Mouse (Mus musculus): Measurements from ENCODE around the gene Insyn1. TPM values are rescaled to one million over a fixed set of nuclear protein-coding genes. Genes with fewer than 3 reads are reported as not detected.
A peak's percentile ranks its signal among the peaks of the same experiment; 100 is the strongest.

The Insyn1 gene
- total and polyA plus RNA-seq, 3 experiments: 2.4 to 5.5 (median 2.5) TPM

- TF ChIP-seq HCFC1 (IDR thresholded peaks at IDR 0.05; ENCODE audit: low read depth, low read length): no peak
- peak; percentile 51; the same call in 1 of the 2 replicates for TF ChIP-seq MEF2A (IDR thresholded peaks at IDR 0.05; ENCODE audit: borderline replicate concordance, low read depth, low read length)
- 0 out of 2 replicates have a peak, but pooled peaks have one; percentile 33 for TF ChIP-seq ELF1 (IDR thresholded peaks at IDR 0.05; ENCODE audit: low read depth, low read length)
- peak; percentile 98 for TF ChIP-seq ZNF384 (IDR thresholded peaks at IDR 0.05; ENCODE audit: low read depth, low read length)
- TF ChIP-seq CHD1 (IDR thresholded peaks at IDR 0.05; ENCODE audit: low read depth, low read length): no peak
- TF ChIP-seq MYC (IDR thresholded peaks at IDR 0.05; ENCODE audit: low read depth, low read length): no peak
- TF ChIP-seq BHLHE40 (IDR thresholded peaks at IDR 0.05; ENCODE audit: low read depth, low read length): peak; percentile 15; the same call in 1 of the 2 replicates
- TF ChIP-seq SIN3A (IDR thresholded peaks at IDR 0.05; ENCODE audit: low read length): 0 out of 2 replicates have a peak, but pooled peaks have one; percentile 16
- 0 out of 2 replicates have a peak, but pooled peaks have one; percentile 47 for TF ChIP-seq TCF12 (IDR thresholded peaks at IDR 0.05; ENCODE audit: low read depth, low read length)
- peak; percentile 34; the same call in 1 of the 2 replicates for TF ChIP-seq ETS1 (conservative IDR thresholded peaks at IDR 0.05; ENCODE audit: low read depth, low read length)
- peak; percentile 85 for TF ChIP-seq EP300 (IDR thresholded peaks at IDR 0.05; ENCODE audit: low read length)
- TF ChIP-seq NELFE (IDR thresholded peaks at IDR 0.05; ENCODE audit: low read depth, low read length): no peak
- peak; percentile 89 for DNase-seq (ENCODE audit: extremely low read depth)
- in situ Hi-C loops (cut with MboI; ENCODE audit: low pct_ligation_motif_present, low pct_unique_long_range_greater_than_20kb, low sequenced_read_pairs) (loop anchor here (5.0 kb wide), 1 partner anchor 200 kb away; no protein-coding TSS in a partner anchor), dilution Hi-C loops (cut with MboI; ENCODE audit: extremely low pct_ligation_motif_present, extremely low pct_unique_long_range_greater_than_20kb, low sequenced_read_pairs) (no loop called here)
- peak overlapping the region; percentile 21; the same call in 1 of the 2 replicates for H3K27ac ChIP-seq (ENCODE audit: insufficient read depth, low read depth)
- no peak overlapping the region for H3K4me3 ChIP-seq (replicated peaks in 1 of 3; ENCODE audit: low read depth in 2 of 3, low read length in 2 of 3, poor library complexity in 1 of 3)
- peaks cover 6% of the 10 kb centered on the region for H3K9me3 ChIP-seq (replicated peaks; ENCODE audit: low read length)
- H3K79me2 ChIP-seq (replicated peaks; ENCODE audit: control insufficient read depth, extremely low read depth, insufficient read depth, poor library complexity, severe bottlenecking): no peaks in the 10 kb centered on the region
- H3K4me1 ChIP-seq (ENCODE audit: control insufficient read depth in 1 of 2, insufficient read depth in 2 of 2): peaks cover 20 to 75% of the 10 kb centered on the region in 2 experiments
- H3K36me3 ChIP-seq (replicated peaks in 1 of 2; ENCODE audit: control insufficient read depth in 1 of 2, insufficient read depth in 1 of 2, low read length in 1 of 2): no peaks in the 10 kb centered on the region
- peak overlapping the region; percentile 37 for H3K4me2 ChIP-seq (ENCODE audit: insufficient read depth, low read depth, poor library complexity, severe bottlenecking)
- H3K27me3 ChIP-seq (replicated peaks): peaks cover 2% of the 10 kb centered on the region
- no peak overlapping the region for H3K9ac ChIP-seq (ENCODE audit: insufficient read depth, low read depth)
Observed at GRCm38 (mm10) chr9:58537774-58538173, 49.4 kb downstream of the Insyn1 start.

- H3K79me2 ChIP-seq (replicated peaks; ENCODE audit: control insufficient read depth, extremely low read depth, insufficient read depth, poor library complexity, severe bottlenecking): no peaks in the 10 kb centered on the region
- peaks cover 6% of the 10 kb centered on the region for H3K9me3 ChIP-seq (replicated peaks; ENCODE audit: low read length)
- H3K9ac ChIP-seq (ENCODE audit: insufficient read depth, low read depth): no peak overlapping the region
- dilution Hi-C loops (cut with MboI; ENCODE audit: extremely low pct_ligation_motif_present, extremely low pct_unique_long_range_greater_than_20kb, low sequenced_read_pairs): no loop called here
- peak; percentile 88 for DNase-seq (ENCODE audit: extremely low read depth)
- no peak overlapping the region for H3K4me2 ChIP-seq (ENCODE audit: insufficient read depth, low read depth, poor library complexity, severe bottlenecking)
- in situ Hi-C loops (cut with MboI; ENCODE audit: low pct_ligation_motif_present, low pct_unique_long_range_greater_than_20kb, low sequenced_read_pairs): loop anchor here (5.0 to 10.0 kb wide), 3 partner anchors 115 to 335 kb away; no protein-coding TSS in a partner anchor
- H3K4me3 ChIP-seq (replicated peaks in 1 of 3; ENCODE audit: low read depth in 2 of 3, low read length in 2 of 3, poor library complexity in 1 of 3): no peak overlapping the region
- no peak overlapping the region for H3K27ac ChIP-seq (ENCODE audit: insufficient read depth, low read depth)
- TF ChIP-seq MYC (IDR thresholded peaks at IDR 0.05; ENCODE audit: low read depth, low read length) (no peak), CTCF (conservative IDR thresholded peaks at IDR 0.05 in 1 of 2, IDR thresholded peaks at IDR 0.05 in 1 of 2; ENCODE audit: low read depth in 2 of 2, low read length in 2 of 2) (peak; percentile 93 to 94), SMC3 (IDR thresholded peaks at IDR 0.05; ENCODE audit: low read depth, low read length) (peak; percentile 87), CHD1 (IDR thresholded peaks at IDR 0.05; ENCODE audit: low read depth, low read length) (no peak), GABPA (IDR thresholded peaks at IDR 0.05; ENCODE audit: insufficient replicate concordance, low read depth, low read length) (no peak), ZC3H11A (IDR thresholded peaks at IDR 0.05; ENCODE audit: low read depth, low read length) (peak; percentile 9; the same call in 1 of the 2 replicates)
- no peaks in the 10 kb centered on the region for H3K36me3 ChIP-seq (replicated peaks in 1 of 2; ENCODE audit: control insufficient read depth in 1 of 2, insufficient read depth in 1 of 2, low read length in 1 of 2)
- H3K27me3 ChIP-seq (replicated peaks): peaks cover 2% of the 10 kb centered on the region
- H3K4me1 ChIP-seq (ENCODE audit: control insufficient read depth in 1 of 2, insufficient read depth in 2 of 2): peaks cover 20 to 76% of the 10 kb centered on the region in 2 experiments
Observed at GRCm38 (mm10) chr9:58539886-58540285, 51.5 kb downstream of the Insyn1 start.

Data from CH12.LX (cell line).